Mouse (Mus musculus) embryonic facial prominence, embryonic 11.5 days (tissue): ENCODE measurements around the gene Rbfox1. TPM values are rescaled to one million over a fixed set of nuclear protein-coding genes. Genes with fewer than 3 reads are reported as not detected.

Experiments
- ATAC-seq: fragments of 200-750 bp; cut with Nextera tagmentation; replicated peaks from 2 replicates; pipeline ENCODE4 v1.8.0; 2017; ENCODE audit warnings: low read depth; ENCODE audit not compliant: insufficient number of reproducible peaks, low FRiP score, low TSS enrichment
- DNase-seq: peaks from one replicate; pipeline ENCODE4 v3.0.0-alpha.2; 2015; ENCODE audit warnings: low spot score
- H3K27ac ChIP-seq: fragments of 300-500 bp; sonication (generic); replicated peaks from 2 replicates; pipeline ENCODE4 v1.5.1; 2014; ENCODE audit warnings: mild to moderate bottlenecking, low read depth, low read length, control low read depth
- H3K27me3 ChIP-seq: fragments of 300-500 bp; sonication (generic); 2 replicates; pipeline ENCODE4 v1.6.1; 2014; ENCODE audit warnings: mild to moderate bottlenecking, low read length, moderate library complexity, mixed read lengths; ENCODE audit not compliant: control insufficient read depth, insufficient read depth
- H3K36me3 ChIP-seq: fragments of 300-500 bp; sonication (generic); replicated peaks from 2 replicates; pipeline ENCODE4 v1.6.1; 2014; ENCODE audit warnings: low read depth, mild to moderate bottlenecking, low read length, moderate library complexity, mixed read lengths; ENCODE audit not compliant: control insufficient read depth, insufficient read depth
- H3K4me1 ChIP-seq: fragments of 300-500 bp; sonication (generic); 2 replicates; pipeline ENCODE4 v1.6.1; 2014; ENCODE audit warnings: low read length, mixed read lengths; ENCODE audit not compliant: control insufficient read depth, insufficient read depth
- H3K4me2 ChIP-seq: fragments of 300-500 bp; sonication (generic); 2 replicates; pipeline ENCODE4 v1.6.1; 2014; ENCODE audit warnings: low read depth, mild to moderate bottlenecking, control low read depth, low read length, moderate library complexity
- H3K4me3 ChIP-seq: fragments of 300-500 bp; sonication (generic); 2 replicates; pipeline ENCODE4 v1.5.1; 2014; ENCODE audit warnings: low read depth, low read length, control low read depth
- H3K9ac ChIP-seq: fragments of 300-500 bp; sonication (generic); replicated peaks from 2 replicates; pipeline ENCODE4 v1.6.1; 2014; ENCODE audit warnings: mild to moderate bottlenecking, control low read depth, low read length
- H3K9me3 ChIP-seq: fragments of 300-500 bp; sonication (generic); replicated peaks from 2 replicates; pipeline ENCODE4 v1.6.1; 2016; ENCODE audit warnings: mild to moderate bottlenecking, low read length, inconsistent platforms, mixed read lengths; ENCODE audit not compliant: control insufficient read depth
- WGBS: fragments of 180-500 bp; shearing (Covaris S2); extraction: QIAGEN DNeasy Blood & Tissue Kit; methylation state at CpG from one replicate; pipeline ENCODE4 v1.1.7; 2014; 5-methylcytosine and 5-hydroxymethylcytosine counted together
- polyA plus RNA-seq: library from polyadenylated mRNA; unstranded; fragments of >200 nt; fragmentation: Nextera tagmentation; extraction: Ambion mirVana; gene quantifications from 2 replicates; pipeline ENCODE4 v1.2.1, GENCODE M21; 2014

The Rbfox1 gene
- polyA plus RNA-seq, 1 experiment from 2014 or later: 4.2 TPM

GRCm38 (mm10) chr16:6716214-6716911 lies 831.2 kb downstream of the Rbfox1 start:
- ATAC-seq (no peak), DNase-seq (no peak)
- Histone ChIP-seq H3K9ac (no peak overlapping the region), H3K36me3 (no peaks in the 10 kb centered on the region), H3K27me3 (no peaks in the 10 kb centered on the region), H3K9me3 (no peaks in the 10 kb centered on the region), H3K4me1 (no peaks in the 10 kb centered on the region), H3K27ac (no peak overlapping the region), H3K4me2 (no peak overlapping the region), H3K4me3 (no peak overlapping the region)
- WGBS: 85% methylated on average over 9 of the region's 9 CpGs

- no peak overlapping the region for H3K9ac ChIP-seq
- no peaks in the 10 kb centered on the region for H3K36me3 ChIP-seq
- 79% methylated on average over 8 of the region's 8 CpGs for WGBS
- no peak overlapping the region for H3K4me3 ChIP-seq
- H3K4me1 ChIP-seq: no peaks in the 10 kb centered on the region
- H3K27me3 ChIP-seq: no peaks in the 10 kb centered on the region
- no peak for DNase-seq
- H3K27ac ChIP-seq: no peak overlapping the region
- no peak overlapping the region for H3K4me2 ChIP-seq
- no peaks in the 10 kb centered on the region for H3K9me3 ChIP-seq
- ATAC-seq: no peak
These were observed 833.9 kb downstream of the Rbfox1 start for GRCm38 (mm10) chr16:6719027-6719426.

GRCm38 (mm10) chr16:6732646-6733045 lies 847.5 kb downstream of the Rbfox1 start:
- Histone ChIP-seq H3K27ac (no peak overlapping the region), H3K9me3 (no peaks in the 10 kb centered on the region), H3K36me3 (no peaks in the 10 kb centered on the region), H3K4me2 (no peak overlapping the region), H3K4me1 (no peaks in the 10 kb centered on the region), H3K27me3 (no peaks in the 10 kb centered on the region), H3K4me3 (no peak overlapping the region), H3K9ac (no peak overlapping the region)
- 69% methylated on average over 4 of the region's 4 CpGs for WGBS
- ATAC-seq: no peak
- DNase-seq: no peak

GRCm38 (mm10) chr16:6733427-6733826 lies 848.3 kb downstream of the Rbfox1 start:
- no peaks in the 10 kb centered on the region for H3K9me3 ChIP-seq
- H3K4me2 ChIP-seq: no peak overlapping the region
- no peak overlapping the region for H3K9ac ChIP-seq
- H3K27me3 ChIP-seq: no peaks in the 10 kb centered on the region
- no peak overlapping the region for H3K4me3 ChIP-seq
- ATAC-seq (no peak), DNase-seq (no peak)
- H3K4me1 ChIP-seq: no peaks in the 10 kb centered on the region
- no peaks in the 10 kb centered on the region for H3K36me3 ChIP-seq
- WGBS: 86% methylated on average over 3 of the region's 3 CpGs
- no peak overlapping the region for H3K27ac ChIP-seq

- H3K27ac ChIP-seq: no peak overlapping the region
- no peak overlapping the region for H3K9ac ChIP-seq
- no peaks in the 10 kb centered on the region for H3K4me1 ChIP-seq
- H3K9me3 ChIP-seq: no peaks in the 10 kb centered on the region
- H3K4me2 ChIP-seq: no peak overlapping the region
- H3K36me3 ChIP-seq: no peaks in the 10 kb centered on the region
- 87% methylated on average over 2 of the region's 2 CpGs for WGBS
- ATAC-seq (no peak), DNase-seq (no peak)
- no peak overlapping the region for H3K4me3 ChIP-seq
- no peaks in the 10 kb centered on the region for H3K27me3 ChIP-seq
These were observed 851.4 kb downstream of the Rbfox1 start for GRCm38 (mm10) chr16:6736566-6736965.

GRCm38 (mm10) chr16:6736998-6737397 lies 851.8 kb downstream of the Rbfox1 start:
- Histone ChIP-seq H3K9ac (no peak overlapping the region), H3K4me2 (no peak overlapping the region), H3K9me3 (no peaks in the 10 kb centered on the region), H3K27me3 (no peaks in the 10 kb centered on the region), H3K4me1 (no peaks in the 10 kb centered on the region), H3K27ac (no peak overlapping the region), H3K4me3 (no peak overlapping the region), H3K36me3 (no peaks in the 10 kb centered on the region)
- ATAC-seq (no peak), DNase-seq (no peak)
- WGBS: 75% methylated on average over 3 of the region's 3 CpGs

GRCm38 (mm10) chr16:6746116-6746515 lies 861.0 kb downstream of the Rbfox1 start:
- Histone ChIP-seq H3K4me3 (no peak overlapping the region), H3K36me3 (no peaks in the 10 kb centered on the region), H3K27ac (no peak overlapping the region), H3K4me2 (no peak overlapping the region), H3K9ac (no peak overlapping the region), H3K27me3 (no peaks in the 10 kb centered on the region), H3K9me3 (no peaks in the 10 kb centered on the region), H3K4me1 (no peaks in the 10 kb centered on the region)
- 90% methylated on average over 2 of the region's 2 CpGs for WGBS
- DNase-seq: no peak
- no peak for ATAC-seq

GRCm38 (mm10) chr16:6750491-6750890 lies 865.3 kb downstream of the Rbfox1 start:
- no peaks in the 10 kb centered on the region for H3K36me3 ChIP-seq
- H3K27ac ChIP-seq: no peak overlapping the region
- no peaks in the 10 kb centered on the region for H3K4me1 ChIP-seq
- H3K4me2 ChIP-seq: no peak overlapping the region
- H3K4me3 ChIP-seq: no peak overlapping the region
- ATAC-seq (no peak), DNase-seq (no peak)
- H3K27me3 ChIP-seq: no peaks in the 10 kb centered on the region
- H3K9me3 ChIP-seq: no peaks in the 10 kb centered on the region
- H3K9ac ChIP-seq: no peak overlapping the region
- WGBS: 51% methylated on average over 2 of the region's 2 CpGs
